Comparison of ENCODE assay signal across 25 mouse cellular contexts in genomic region chr11:101251031-101251430, GRCm38 (mm10). TPM values are rescaled to one million over a fixed set of nuclear protein-coding genes. Genes with fewer than 3 reads are reported as not detected.
DNase-seq lines count a peak whose midpoint lies in the region; ATAC-seq lines count a peak whose summit lies in the region.
"Had no signal": no experiment of that assay in that cellular context is flagged by ENCODE, and none has a peak within 500 bp of the region (broad histone marks: within the 10 kb centered on the region; RNA-seq: fewer than 3 reads in every experiment).

No protein-coding gene starts in this region.

- H3K36me3 ChIP-seq in kidney, embryonic 16.5 days (ENCODE audit: insufficient read depth, low read length): peaks cover 4% of the 10 kb centered on the region; the same call in 1 of the 2 replicates
- H3K36me3 ChIP-seq: hindbrain, embryonic 15.5 days had no signal

- peak overlapping the region; percentile 79 for H3K27ac ChIP-seq in kidney, embryonic 16.5 days (ENCODE audit: low read length)
- H3K27ac ChIP-seq: embryonic facial prominence, embryonic 10.5 days; embryonic facial prominence, embryonic 13.5 days; forebrain, embryonic 12.5 days; gastrocnemius, adult 2 months; hindbrain, embryonic 12.5 days; hindbrain, embryonic 15.5 days had no signal

- no peak for ATAC-seq in kidney, embryonic 16.5 days (ENCODE audit: low FRiP score, low TSS enrichment)
- ATAC-seq: CD4-positive, CD25-positive, alpha-beta regulatory T cell, adult 4 months; forebrain, embryonic 16.5 days had no signal

- 57% methylated on average over 2 of the region's 2 CpGs for WGBS in kidney, embryonic 16.5 days

- no peak overlapping the region for H3K4me3 ChIP-seq in kidney, embryonic 16.5 days (ENCODE audit: low read length)
- H3K4me3 ChIP-seq: embryonic facial prominence, embryonic 10.5 days; embryonic facial prominence, embryonic 13.5 days; erythroblast, embryonic 14.5 days; forebrain, embryonic 12.5 days; gastrocnemius, adult 2 months; hindbrain, embryonic 12.5 days; hindbrain, embryonic 15.5 days had no signal

- H3K4me1 ChIP-seq in kidney, embryonic 16.5 days (ENCODE audit: insufficient read depth, low read length): peaks cover 42% of the 10 kb centered on the region

- H3K27me3 ChIP-seq in kidney, embryonic 16.5 days (ENCODE audit: insufficient read depth, low read length): no peaks in the 10 kb centered on the region

- peak; percentile 70 for DNase-seq in kidney, adult 9 months
- DNase-seq in kidney, postnatal 10 days: no peak
- DNase-seq in kidney, postnatal 14 days: peak; percentile 48
- DNase-seq in cerebellum, postnatal 14 days: no peak
- DNase-seq in frontal cortex, postnatal 10 days (ENCODE audit: low spot score in 2 of 2): no peak
- DNase-seq: adrenal gland, adult 2 months; adrenal gland, postnatal 14 days; cerebellum, adult 11 months; cerebellum, adult 2 months; cerebellum, adult 9-11 months; cerebellum, postnatal 36 days; embryo, embryonic 11 days; gastrocnemius, adult 2 months; gastrocnemius, postnatal 14 days; heart, adult 11 months had no signal

- no peaks in the 10 kb centered on the region for H3K9me3 ChIP-seq in kidney, embryonic 16.5 days (ENCODE audit: low read length)
- H3K9me3 ChIP-seq: embryonic facial prominence, embryonic 10.5 days; embryonic facial prominence, embryonic 13.5 days; forebrain, embryonic 12.5 days; hindbrain, embryonic 12.5 days; hindbrain, embryonic 15.5 days had no signal

- no peak overlapping the region for H3K9ac ChIP-seq in kidney, embryonic 16.5 days (replicated peaks; ENCODE audit: low read length)
- H3K9ac ChIP-seq: embryonic facial prominence, embryonic 13.5 days; forebrain, embryonic 12.5 days; hindbrain, embryonic 12.5 days; hindbrain, embryonic 15.5 days had no signal

- H3K4me2 ChIP-seq in kidney, embryonic 16.5 days (replicated peaks; ENCODE audit: low read depth, low read length): no peak overlapping the region
- H3K4me2 ChIP-seq: embryonic facial prominence, embryonic 13.5 days; forebrain, embryonic 12.5 days; heart, embryonic 11.5 days; hindbrain, embryonic 12.5 days; hindbrain, embryonic 15.5 days had no signal

RNA-seq across cellular contexts. Expression of gene Vps25, which starts 2.5 kb away (rescaled TPM):
- polyA plus RNA-seq in kidney, embryonic 16.5 days (2015; fragmentation: Nextera tagmentation; extraction: Ambion mirVana): 154 TPM in 2 replicates

RNA-seq across cellular contexts. Expression of gene Ramp2, which starts 5.2 kb away (rescaled TPM):
- 246 and 270 TPM in 2 replicates for polyA plus RNA-seq in kidney, embryonic 16.5 days (2015; fragmentation: Nextera tagmentation; extraction: Ambion mirVana)
- polyA plus RNA-seq: CD4-positive, CD25-positive, alpha-beta regulatory T cell, adult 4 months had no signal

RNA-seq across cellular contexts. Expression of gene Wnk4, which starts 9.3 kb away (rescaled TPM):
- 30.5 and 39.5 TPM in 2 replicates for polyA plus RNA-seq in kidney, embryonic 16.5 days (2015; fragmentation: Nextera tagmentation; extraction: Ambion mirVana)

RNA-seq across cellular contexts. Expression of gene Ezh1, which starts 24.8 kb away (rescaled TPM):
- 25.1 and 29.5 TPM in 2 replicates for polyA plus RNA-seq in kidney, embryonic 16.5 days (2015; fragmentation: Nextera tagmentation; extraction: Ambion mirVana)

RNA-seq across cellular contexts. Expression of gene Cntd1, which starts 27.8 kb away (rescaled TPM):
- 1.7 and 3.2 TPM in 2 replicates for polyA plus RNA-seq in kidney, embryonic 16.5 days (2015; fragmentation: Nextera tagmentation; extraction: Ambion mirVana)
- polyA plus RNA-seq: erythroblast, embryonic 14.5 days had no signal

Comparison
In these comparisons a context has a peak if more than half of its experiments do, and no peak if none do; other contexts are left out.
1. DNase-seq: peak in kidney, adult 9 months (single experiment) and kidney, postnatal 14 days (single experiment); none in kidney, postnatal 10 days (single experiment), cerebellum, postnatal 14 days (0 of 2) and frontal cortex, postnatal 10 days (0 of 2).